Mouse (Mus musculus): ENCODE data around the gene Slc16a13. TPM values are rescaled to one million over a fixed set of nuclear protein-coding genes. Genes with fewer than 3 reads are reported as not detected.

Slc16a13 gene
- polyA plus RNA-seq, 1 experiment = 13.9 TPM

GRCm38 (mm10) chr11:70208778-70209388 is 12.0 kb downstream of the Slc16a13 start:
- TF ChIP-seq POLR2A (IDR thresholded peaks at IDR 0.05; ENCODE audit: borderline replicate concordance, extremely low read depth, insufficient read depth, insufficient read length, poor library complexity, severe bottlenecking) (no peak), CTCF (IDR thresholded peaks at IDR 0.05; ENCODE audit: borderline replicate concordance, extremely low read depth, insufficient read depth, insufficient read length) (no peak)
- no peak for DNase-seq (ENCODE audit: low read depth)

- TF ChIP-seq CTCF (IDR thresholded peaks at IDR 0.05; ENCODE audit: borderline replicate concordance, extremely low read depth, insufficient read depth, insufficient read length) (no peak), POLR2A (IDR thresholded peaks at IDR 0.05; ENCODE audit: borderline replicate concordance, extremely low read depth, insufficient read depth, insufficient read length, poor library complexity, severe bottlenecking) (no peak)
Observed at GRCm38 (mm10) chr11:70207283-70207682, 13.6 kb downstream of the Slc16a13 start.

DNA sequence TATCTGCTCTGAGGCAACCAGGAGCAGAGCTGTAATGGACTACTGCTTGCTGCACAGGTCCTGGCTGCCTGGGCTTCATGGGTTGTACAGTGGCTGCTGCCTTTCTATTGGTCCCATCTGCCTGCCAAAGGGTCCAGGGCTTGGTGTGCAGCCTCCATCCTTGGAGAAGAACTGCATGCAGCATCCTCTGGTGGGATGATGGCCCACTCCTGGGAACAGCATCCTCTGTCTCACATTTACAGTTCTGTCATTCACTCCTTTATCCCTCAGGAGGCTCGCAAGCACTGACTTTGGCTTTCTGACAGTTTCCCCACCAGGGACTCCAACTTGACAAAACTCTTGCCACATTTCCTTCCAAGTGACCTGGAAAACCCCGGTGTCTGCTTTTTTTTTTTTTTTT is 14.1 kb downstream of the Slc16a13 start:
- DNase-seq (ENCODE audit: low read depth) = no peak
- TF ChIP-seq CTCF (IDR thresholded peaks at IDR 0.05; ENCODE audit: borderline replicate concordance, extremely low read depth, insufficient read depth, insufficient read length) (no peak), POLR2A (IDR thresholded peaks at IDR 0.05; ENCODE audit: borderline replicate concordance, extremely low read depth, insufficient read depth, insufficient read length, poor library complexity, severe bottlenecking) (no peak)

More at GRCm38 (mm10) chr11:70207283-70207682, 13.6 kb downstream of the Slc16a13 start:
- no peak for DNase-seq (ENCODE audit: low read depth)

GRCm38 (mm10) chr11:70201691-70202090 is 19.2 kb downstream of the Slc16a13 start:
- DNase-seq (ENCODE audit: low read depth) = peak; percentile 90
- TF ChIP-seq CTCF (IDR thresholded peaks at IDR 0.05; ENCODE audit: borderline replicate concordance, extremely low read depth, insufficient read depth, insufficient read length) (peak; percentile 94), POLR2A (IDR thresholded peaks at IDR 0.05; ENCODE audit: borderline replicate concordance, extremely low read depth, insufficient read depth, insufficient read length, poor library complexity, severe bottlenecking) (no peak)

DNA sequence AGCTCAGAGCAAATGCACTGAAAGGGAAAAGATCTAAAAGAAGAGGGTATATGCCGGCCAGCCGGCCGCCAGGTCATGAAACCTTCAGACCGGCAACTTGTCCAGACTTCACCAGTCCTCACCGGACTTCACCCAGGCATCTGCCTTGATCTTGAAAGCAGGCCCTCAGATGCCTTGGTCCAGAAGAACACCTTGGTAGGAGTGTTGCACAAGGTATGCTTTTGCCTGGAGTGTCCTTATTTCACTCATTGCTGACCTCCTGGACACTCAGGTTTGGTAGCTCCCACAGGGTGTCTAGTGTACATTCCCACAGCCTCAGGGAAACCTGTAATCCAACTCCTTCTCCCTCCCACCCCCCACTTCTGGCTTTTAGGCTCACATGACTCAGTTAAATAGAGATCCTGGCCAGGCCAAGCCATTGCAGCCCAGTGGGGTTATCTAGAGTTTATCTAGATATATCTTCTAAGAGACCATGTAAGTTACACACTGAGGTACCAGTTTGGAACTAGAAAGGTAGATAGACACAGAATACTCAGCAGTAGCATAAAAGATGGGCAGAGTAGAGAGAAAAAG is 20.7 kb downstream of the Slc16a13 start:
- DNase-seq (ENCODE audit: low read depth) = no peak
- TF ChIP-seq POLR2A (IDR thresholded peaks at IDR 0.05; ENCODE audit: borderline replicate concordance, extremely low read depth, insufficient read depth, insufficient read length, poor library complexity, severe bottlenecking) (no peak), CTCF (IDR thresholded peaks at IDR 0.05; ENCODE audit: borderline replicate concordance, extremely low read depth, insufficient read depth, insufficient read length) (no peak)

DNA sequence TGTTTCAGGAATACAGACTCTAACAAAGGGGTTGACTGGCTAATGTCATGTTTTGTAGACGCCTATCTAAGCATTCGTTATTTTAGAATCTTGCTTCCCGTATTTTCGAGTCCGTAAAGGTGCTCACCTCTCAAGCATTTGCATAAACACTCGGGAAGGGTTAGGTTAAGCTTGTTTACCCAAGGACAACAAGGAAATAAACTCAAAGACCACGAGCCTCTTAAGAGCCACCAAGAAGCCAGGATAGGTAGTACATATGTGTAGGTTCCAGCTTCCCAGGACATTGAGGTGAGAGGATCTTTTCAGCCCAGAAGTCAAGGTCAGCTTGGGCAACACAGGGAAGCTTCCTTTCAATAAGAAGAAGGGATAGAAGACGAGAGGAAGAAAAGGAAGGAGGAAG is 21.8 kb downstream of the Slc16a13 start:
- TF ChIP-seq CTCF (IDR thresholded peaks at IDR 0.05; ENCODE audit: borderline replicate concordance, extremely low read depth, insufficient read depth, insufficient read length) (no peak), POLR2A (IDR thresholded peaks at IDR 0.05; ENCODE audit: borderline replicate concordance, extremely low read depth, insufficient read depth, insufficient read length, poor library complexity, severe bottlenecking) (no peak)
- DNase-seq (ENCODE audit: low read depth) = no peak

GRCm38 (mm10) chr11:70198332-70198731 is 22.5 kb downstream of the Slc16a13 start:
- DNase-seq (ENCODE audit: low read depth) = no peak

GRCm38 (mm10) chr11:70193354-70194285 is 27.2 kb downstream of the Slc16a13 start:
- TF ChIP-seq CTCF (IDR thresholded peaks at IDR 0.05; ENCODE audit: borderline replicate concordance, extremely low read depth, insufficient read depth, insufficient read length) (no peak), POLR2A (IDR thresholded peaks at IDR 0.05; ENCODE audit: borderline replicate concordance, extremely low read depth, insufficient read depth, insufficient read length, poor library complexity, severe bottlenecking) (no peak)
- DNase-seq (ENCODE audit: low read depth) = no peak

More at GRCm38 (mm10) chr11:70198332-70198731, 22.5 kb downstream of the Slc16a13 start:
- TF ChIP-seq CTCF (IDR thresholded peaks at IDR 0.05; ENCODE audit: borderline replicate concordance, extremely low read depth, insufficient read depth, insufficient read length) = no peak
- TF ChIP-seq POLR2A (IDR thresholded peaks at IDR 0.05; ENCODE audit: borderline replicate concordance, extremely low read depth, insufficient read depth, insufficient read length, poor library complexity, severe bottlenecking) = no peak

- TF ChIP-seq CTCF (IDR thresholded peaks at IDR 0.05; ENCODE audit: borderline replicate concordance, extremely low read depth, insufficient read depth, insufficient read length) = no peak
- TF ChIP-seq POLR2A (IDR thresholded peaks at IDR 0.05; ENCODE audit: borderline replicate concordance, extremely low read depth, insufficient read depth, insufficient read length, poor library complexity, severe bottlenecking) = no peak
- no peak for DNase-seq (ENCODE audit: low read depth)
Observed at GRCm38 (mm10) chr11:70192157-70192556, 28.7 kb downstream of the Slc16a13 start.

DNA sequence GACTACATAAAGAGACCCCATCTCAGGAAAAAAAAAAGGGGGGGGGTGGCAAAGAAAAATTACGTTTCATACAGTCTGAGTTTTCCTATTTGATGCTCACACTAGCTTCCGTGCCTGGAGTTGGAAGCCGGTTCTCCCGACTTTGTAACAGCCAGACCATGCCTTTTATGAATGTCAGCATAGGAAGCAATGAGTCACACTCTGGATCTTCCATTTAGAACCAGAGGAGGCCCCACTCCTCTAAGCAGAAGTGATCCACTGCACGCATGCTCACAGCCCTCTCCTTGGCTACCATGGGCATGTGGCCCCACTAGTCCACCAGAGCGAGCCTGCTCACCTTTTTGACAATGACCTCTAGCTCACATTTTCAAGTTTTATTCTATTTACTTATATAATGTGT is 29.7 kb downstream of the Slc16a13 start:
- DNase-seq (ENCODE audit: low read depth) = no peak
- TF ChIP-seq CTCF (IDR thresholded peaks at IDR 0.05; ENCODE audit: borderline replicate concordance, extremely low read depth, insufficient read depth, insufficient read length) = no peak
- no peak for TF ChIP-seq POLR2A (IDR thresholded peaks at IDR 0.05; ENCODE audit: borderline replicate concordance, extremely low read depth, insufficient read depth, insufficient read length, poor library complexity, severe bottlenecking)

Measured in brain, embryonic 14.5 days (tissue).